Mouse (Mus musculus): ENCODE results near the gene Cela3b.

Cela3b gene

DNA sequence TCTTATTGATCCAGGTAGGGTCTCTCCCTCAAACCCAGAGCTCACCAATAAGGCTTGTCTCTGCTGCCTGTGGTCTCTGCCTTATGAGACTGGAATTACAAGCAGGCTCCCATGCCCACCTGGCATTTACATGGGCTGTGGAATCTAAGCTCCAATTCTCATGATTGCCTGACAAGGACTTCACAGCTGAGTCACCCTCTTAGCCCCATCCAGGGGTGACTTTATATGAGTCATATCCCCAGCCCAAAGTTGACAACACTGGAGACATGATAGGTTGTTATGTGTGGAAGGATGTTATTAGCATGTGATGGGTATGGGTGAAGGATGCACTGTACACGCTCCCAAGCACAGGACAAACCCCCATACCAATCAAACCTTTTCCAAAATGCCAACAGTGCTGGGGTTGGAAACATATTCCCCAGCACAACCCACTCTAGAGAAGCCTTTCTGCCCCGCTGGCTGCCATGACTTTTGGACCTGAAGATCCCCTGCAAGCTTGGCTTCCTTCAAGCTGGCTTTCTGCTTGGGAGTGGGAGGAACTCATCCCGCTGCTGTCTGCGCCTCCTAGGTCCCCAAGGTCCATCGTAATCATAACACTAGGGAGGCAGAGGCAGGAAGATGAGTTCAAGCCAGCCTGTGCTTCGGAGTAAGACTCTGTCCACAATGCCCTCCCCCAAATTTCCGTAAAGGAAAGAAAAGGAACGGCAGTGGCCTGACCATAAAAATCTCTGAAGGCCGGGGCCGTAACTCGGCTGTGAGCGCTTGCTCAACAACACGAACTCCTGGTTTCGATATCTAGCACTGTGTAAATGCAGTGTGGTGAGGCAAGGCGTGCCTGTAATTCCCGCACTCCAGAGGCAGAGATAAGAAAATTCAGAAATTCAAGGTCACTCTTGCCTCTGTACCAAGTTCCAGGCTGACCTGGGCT is 58.5 kb downstream of the Cela3b start:
- DNase-seq = no peak

Measured in right cerebral cortex, postnatal 25 days (tissue).